Mouse (Mus musculus) spleen, adult 2 months (tissue): ENCODE data around the gene Ftl1. TPM values are rescaled to one million over a fixed set of nuclear protein-coding genes. Genes with fewer than 3 reads are reported as not detected.

Experiments used
- DNase-seq, 2 experiments: peaks; one replicate each; pipeline versions ENCODE4 v3.0.0 to v3.0.0-alpha.2; 2012 to 2021; ENCODE audit warnings: low spot score in 2 of 2, low read depth in 1 of 2
- H3K27ac ChIP-seq: fragments of 200-500 bp; 2 replicates; pipeline ENCODE4 v1.5.1; 2012; ENCODE audit warnings: low read length, inconsistent platforms; ENCODE audit not compliant: insufficient read depth
- H3K27me3 ChIP-seq: fragments of 200-500 bp; 2 replicates; pipeline ENCODE4 v1.6.1; 2012; ENCODE audit warnings: mild to moderate bottlenecking, moderate library complexity, low read length, inconsistent platforms; ENCODE audit not compliant: control insufficient read depth, insufficient read depth
- H3K36me3 ChIP-seq: fragments of 200-500 bp; 2 replicates; pipeline ENCODE4 v1.6.1; 2012; ENCODE audit warnings: mild to moderate bottlenecking, low read length, inconsistent platforms; ENCODE audit not compliant: control insufficient read depth, insufficient read depth
- H3K4me1 ChIP-seq: fragments of 200-500 bp; 2 replicates; pipeline ENCODE4 v1.6.1; 2011; ENCODE audit warnings: inconsistent platforms; ENCODE audit not compliant: control insufficient read depth, insufficient read depth, insufficient read length
- H3K4me3 ChIP-seq: fragments of 200-500 bp; 2 replicates; pipeline ENCODE4 v1.5.1; 2011; ENCODE audit warnings: mild to moderate bottlenecking, inconsistent platforms; ENCODE audit not compliant: insufficient read depth, insufficient read length; ENCODE audit errors: extremely low read depth
- CTCF ChIP-seq: fragments of 200-500 bp; IDR thresholded peaks from 2 replicates; pipeline ENCODE4 v1.5.1; 2011; ENCODE audit warnings: mild to moderate bottlenecking, inconsistent platforms; ENCODE audit not compliant: insufficient read depth, insufficient read length, insufficient replicate concordance; ENCODE audit errors: extremely low read depth
- POLR2A ChIP-seq: fragments of 200-500 bp; IDR thresholded peaks from 2 replicates; pipeline ENCODE4 v1.6.1; 2011; ENCODE audit warnings: low read depth, low read length, inconsistent platforms
- WGBS: fragments of 180-500 bp; shearing (Covaris S2); methylation state at CpG from one replicate; pipeline ENCODE4 v1.1.7; 2018; 5-methylcytosine and 5-hydroxymethylcytosine counted together
- polyA plus RNA-seq: library from polyadenylated mRNA; depleted of rRNA; stranded (reverse); fragments of >200 nt; gene quantifications from 2 replicates; pipeline ENCODE4 v1.2.3, GENCODE M21; 2012

Ftl1 gene
- polyA plus RNA-seq, 1 experiment = 3,579 TPM

- Histone ChIP-seq H3K4me1 (peaks cover 9% of the 10 kb centered on the region; the same call in 1 of the 2 replicates), H3K36me3 (peaks cover 34% of the 10 kb centered on the region), H3K27me3 (no peaks in the 10 kb centered on the region), H3K27ac (peak overlapping the region; percentile 79), H3K4me3 (no peak overlapping the region)
- DNase-seq = peak in 1 of 2 experiments; percentile 33
- no peak for TF ChIP-seq CTCF
- TF ChIP-seq POLR2A = no peak
- WGBS = 46% methylated on average over 13 of the region's 13 CpGs
Measured at GRCm38 (mm10) chr7:45460860-45461314, 1.2 kb upstream of the Ftl1 start.

- TF ChIP-seq POLR2A (no peak), CTCF (no peak)
- Histone ChIP-seq H3K4me3 (no peak overlapping the region), H3K36me3 (peaks cover 34% of the 10 kb centered on the region), H3K27ac (peak overlapping the region; percentile 79), H3K27me3 (no peaks in the 10 kb centered on the region), H3K4me1 (peaks cover 6% of the 10 kb centered on the region; the same call in 1 of the 2 replicates)
- WGBS = 60% methylated on average over 7 of the region's 7 CpGs
- DNase-seq = no peak
Measured at GRCm38 (mm10) chr7:45460377-45460776, 693 bp upstream of the Ftl1 start.

GRCm38 (mm10) chr7:45458748-45459563 is 728 bp downstream of the Ftl1 start:
- Histone ChIP-seq H3K27me3 (no peaks in the 10 kb centered on the region), H3K4me3 (peak overlapping the region; percentile 84), H3K27ac (peak overlapping the region; percentile 87), H3K36me3 (peaks cover 28% of the 10 kb centered on the region), H3K4me1 (peaks cover 6% of the 10 kb centered on the region; the same call in 1 of the 2 replicates)
- DNase-seq = peak; percentile 52 to 78
- TF ChIP-seq POLR2A (peak; percentile 19; the same call in 1 of the 2 replicates), CTCF (no peak)
- WGBS = 1% methylated on average over 43 of the region's 43 CpGs

GRCm38 (mm10) chr7:45457204-45458060 is 2.3 kb downstream of the Ftl1 start:
- peak; percentile 38 to 52 for DNase-seq
- H3K36me3 ChIP-seq = peaks cover 20% of the 10 kb centered on the region
- H3K4me3 ChIP-seq = peak overlapping the region; percentile 18; the same call in 1 of the 2 replicates
- peak overlapping the region; percentile 31 for H3K27ac ChIP-seq
- TF ChIP-seq POLR2A (no peak), CTCF (no peak)
- H3K4me1 ChIP-seq = peaks cover 6% of the 10 kb centered on the region; the same call in 1 of the 2 replicates
- no peaks in the 10 kb centered on the region for H3K27me3 ChIP-seq
- 41% methylated on average over 10 of the region's 10 CpGs for WGBS

- no peak overlapping the region for H3K4me3 ChIP-seq
Measured at GRCm38 (mm10) chr7:45456721-45457203, 2.9 kb downstream of the Ftl1 start.

GRCm38 (mm10) chr7:45455932-45456696 is 3.6 kb downstream of the Ftl1 start:
- Histone ChIP-seq H3K27ac (no peak overlapping the region), H3K27me3 (no peaks in the 10 kb centered on the region), H3K4me3 (no peak overlapping the region), H3K36me3 (peaks cover 15% of the 10 kb centered on the region), H3K4me1 (peaks cover 6% of the 10 kb centered on the region; the same call in 1 of the 2 replicates)
- no peak for DNase-seq
- TF ChIP-seq CTCF (no peak), POLR2A (no peak)
- 85% methylated on average over 13 of the region's 13 CpGs for WGBS

More at GRCm38 (mm10) chr7:45456721-45457203, 2.9 kb downstream of the Ftl1 start:
- Histone ChIP-seq H3K27ac (peak overlapping the region; percentile 4), H3K27me3 (no peaks in the 10 kb centered on the region), H3K4me1 (peaks cover 6% of the 10 kb centered on the region; the same call in 1 of the 2 replicates), H3K36me3 (peaks cover 17% of the 10 kb centered on the region)
- TF ChIP-seq POLR2A (no peak), CTCF (no peak)
- DNase-seq = no peak
- WGBS = 64% methylated on average over 9 of the region's 9 CpGs
